Mouse (Mus musculus) liver, adult 2 months (tissue): ENCODE measurements around the gene Hdac11. TPM values are rescaled to one million over a fixed set of nuclear protein-coding genes. Genes with fewer than 3 reads are reported as not detected.
A peak's percentile ranks its signal among the peaks of the same experiment; 100 is the strongest.

Experiments
- DNase-seq: peaks from one replicate; pipeline ENCODE4 v3.0.0-alpha.2; 2011; ENCODE audit warnings: low read depth, low spot score; ENCODE audit errors: extremely low read depth
- H3K27ac ChIP-seq: fragments of 200-500 bp; replicated peaks from 2 replicates; pipeline ENCODE4 v1.5.1; 2012; ENCODE audit warnings: low read depth, mild to moderate bottlenecking, control low read depth, inconsistent platforms, low read length; ENCODE audit not compliant: insufficient read depth
- H3K27me3 ChIP-seq: fragments of 200-500 bp; 2 replicates; pipeline ENCODE4 v1.6.1; 2012; ENCODE audit warnings: mild to moderate bottlenecking, moderate library complexity, low read length, inconsistent platforms; ENCODE audit not compliant: control insufficient read depth, insufficient read depth
- H3K36me3 ChIP-seq: fragments of 200-500 bp; 2 replicates; pipeline ENCODE4 v1.6.1; 2012; ENCODE audit warnings: low read length, inconsistent platforms; ENCODE audit not compliant: control insufficient read depth, insufficient read depth
- H3K4me1 ChIP-seq: fragments of 200-500 bp; 2 replicates; pipeline ENCODE4 v1.6.1; 2011; ENCODE audit warnings: low read length; ENCODE audit not compliant: control insufficient read depth, insufficient read depth
- H3K4me3 ChIP-seq: fragments of 200-500 bp; 2 replicates; pipeline ENCODE4 v1.5.1; 2011; ENCODE audit warnings: low read depth, mild to moderate bottlenecking, control low read depth, low read length, moderate library complexity; ENCODE audit not compliant: insufficient read depth
- H3K79me2 ChIP-seq: fragments of 200-500 bp; 2 replicates; pipeline ENCODE4 v1.6.1; 2012; ENCODE audit warnings: inconsistent platforms, mild to moderate bottlenecking, low read length, moderate library complexity; ENCODE audit not compliant: control insufficient read depth, insufficient read depth
- H3K9ac ChIP-seq: fragments of 200-500 bp; 2 replicates; pipeline ENCODE4 v1.6.1; 2012; ENCODE audit warnings: low read depth, mild to moderate bottlenecking, control low read depth, inconsistent platforms, low read length
- CTCF ChIP-seq: fragments of 200-500 bp; IDR thresholded peaks from 2 replicates; pipeline ENCODE4 v1.5.1; 2011; ENCODE audit warnings: low read depth, low read length, control low read depth
- POLR2A ChIP-seq: fragments of 200-500 bp; IDR thresholded peaks from 2 replicates; pipeline ENCODE4 v1.6.1; 2011; ENCODE audit warnings: low read length, control low read depth; ENCODE audit not compliant: insufficient read depth; ENCODE audit errors: extremely low read depth
- WGBS: fragments of 180-500 bp; shearing (Covaris S2); methylation state at CpG from one replicate; pipeline ENCODE4 v1.1.7; 2018; 5-methylcytosine and 5-hydroxymethylcytosine counted together
- polyA plus RNA-seq: library from polyadenylated mRNA; depleted of rRNA; stranded (reverse); fragments of >200 nt; gene quantifications from 2 replicates; pipeline ENCODE4 v1.2.3, GENCODE M21; 2012; rRNA removed
- total RNA-seq: library from RNA; depleted of rRNA; stranded (reverse); fragments of >200 nt; gene quantifications from 2 replicates; pipeline ENCODE4 v1.2.3, GENCODE M21; 2014; rRNA removed

Hdac11 gene
- total and polyA plus RNA-seq, 2 experiments: 37.2 to 58.4 TPM

DNA sequence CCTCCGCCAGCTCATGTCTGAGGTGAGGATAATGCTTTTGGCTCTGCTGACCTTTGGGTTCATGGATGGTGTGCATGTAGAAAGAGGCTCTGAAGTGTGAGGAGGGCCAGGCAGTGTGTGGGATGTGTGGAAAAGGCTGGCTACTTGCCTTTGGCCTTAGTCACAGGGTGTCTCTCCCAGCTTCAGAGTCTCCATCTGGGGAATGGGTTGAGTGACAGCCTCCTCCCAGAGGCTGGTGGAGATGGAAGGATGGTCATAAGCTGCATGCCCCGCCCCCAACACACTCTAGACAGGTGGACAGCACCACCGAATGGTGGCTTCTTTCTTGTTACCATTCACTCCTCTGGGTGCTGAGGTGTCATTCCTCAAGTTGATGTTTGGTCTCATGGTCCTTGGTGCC lies 62.4 kb downstream of the Hdac11 start:
- Histone ChIP-seq H3K4me1 (no peaks in the 10 kb centered on the region), H3K27me3 (no peaks in the 10 kb centered on the region), H3K36me3 (no peaks in the 10 kb centered on the region), H3K4me3 (no peak overlapping the region), H3K9ac (no peak overlapping the region), H3K79me2 (no peaks in the 10 kb centered on the region), H3K27ac (no peak overlapping the region)
- TF ChIP-seq CTCF (no peak), POLR2A (no peak)
- 67% methylated on average over 3 of the region's 3 CpGs for WGBS
- DNase-seq: no peak

DNA sequence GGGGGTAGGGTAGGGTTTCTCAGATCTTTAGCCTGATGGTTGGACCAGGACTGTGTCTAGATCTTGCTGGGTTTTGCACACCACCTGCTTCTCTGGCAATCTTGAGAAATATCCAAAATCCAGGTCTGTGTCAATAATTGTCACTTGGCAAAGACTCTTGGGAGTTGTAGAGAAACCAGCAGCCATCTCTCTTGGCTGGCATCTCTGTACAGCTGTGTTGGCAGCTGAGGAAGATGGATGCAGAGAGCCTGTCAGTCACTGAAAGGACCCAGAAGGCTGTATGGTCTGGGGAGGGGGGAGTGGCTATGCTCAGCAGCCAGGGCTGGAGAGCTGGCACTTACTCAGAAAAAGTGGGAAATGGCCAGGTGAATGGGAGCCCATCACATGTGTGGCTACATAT lies 63.6 kb downstream of the Hdac11 start:
- no peaks in the 10 kb centered on the region for H3K27me3 ChIP-seq
- H3K9ac ChIP-seq: no peak overlapping the region
- H3K4me1 ChIP-seq: no peaks in the 10 kb centered on the region
- no peak overlapping the region for H3K27ac ChIP-seq
- no peaks in the 10 kb centered on the region for H3K79me2 ChIP-seq
- H3K4me3 ChIP-seq: no peak overlapping the region
- no peak for TF ChIP-seq POLR2A
- no peak for TF ChIP-seq CTCF
- no peaks in the 10 kb centered on the region for H3K36me3 ChIP-seq
- DNase-seq: peak; percentile 13

DNA sequence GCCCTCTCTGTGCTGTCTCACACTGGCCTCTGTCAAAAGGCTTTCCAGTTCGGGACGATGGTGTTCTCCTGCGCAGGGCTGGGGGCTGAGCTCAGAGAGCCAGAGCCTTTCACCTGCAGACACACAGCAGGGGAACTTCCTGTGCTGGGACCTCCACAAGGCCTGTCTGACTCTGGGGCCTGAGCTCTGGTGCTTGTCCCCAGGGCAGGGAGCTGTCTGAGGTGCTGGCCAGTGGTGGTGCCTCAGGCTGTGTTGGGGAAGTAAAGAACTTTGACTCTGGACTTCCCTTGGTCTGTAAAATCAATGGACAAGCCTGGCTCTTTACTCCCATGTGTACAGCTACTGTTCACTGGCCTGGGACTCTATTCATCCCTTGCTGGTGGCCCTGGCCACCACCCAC lies 64.6 kb downstream of the Hdac11 start:
- no peak overlapping the region for H3K9ac ChIP-seq
- DNase-seq: no peak
- no peak overlapping the region for H3K4me3 ChIP-seq
- no peaks in the 10 kb centered on the region for H3K27me3 ChIP-seq
- no peak for TF ChIP-seq CTCF
- TF ChIP-seq POLR2A: no peak
- 23% methylated on average over 3 of the region's 3 CpGs for WGBS
- H3K27ac ChIP-seq: no peak overlapping the region
- H3K4me1 ChIP-seq: no peaks in the 10 kb centered on the region
- H3K79me2 ChIP-seq: no peaks in the 10 kb centered on the region
- H3K36me3 ChIP-seq: no peaks in the 10 kb centered on the region

DNA sequence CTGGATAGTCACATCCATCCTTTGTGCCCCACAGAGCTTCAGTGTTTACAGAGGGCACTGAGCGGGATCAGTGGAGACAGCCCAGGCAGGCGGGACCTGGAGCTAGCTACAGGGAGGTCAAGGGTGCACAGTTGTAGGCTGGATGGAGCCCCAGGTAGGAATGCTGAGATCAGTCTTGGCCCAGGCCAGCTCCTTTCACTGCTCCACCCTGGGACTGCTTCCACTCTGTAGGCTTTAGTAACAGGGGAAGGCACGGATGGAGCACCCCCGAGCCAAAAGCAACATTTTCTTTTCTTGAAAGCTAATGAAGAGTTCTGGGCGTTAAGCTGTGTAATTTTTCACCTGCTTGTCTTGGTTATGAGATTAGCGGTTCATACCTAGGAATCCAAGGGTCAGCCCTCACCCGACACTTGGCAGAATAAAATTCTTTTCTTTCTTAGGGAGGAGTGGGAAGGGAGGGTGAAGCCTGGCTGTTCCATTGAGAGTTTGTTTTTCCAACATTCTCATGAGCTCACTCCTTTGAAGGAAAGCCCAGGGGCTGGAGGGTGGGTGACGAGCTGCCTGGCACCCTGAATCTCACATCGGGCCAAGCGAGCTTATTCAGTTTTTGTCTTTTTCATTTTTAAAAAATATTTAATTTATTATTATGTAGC lies 66.4 kb downstream of the Hdac11 start:
- Histone ChIP-seq H3K4me1 (no peaks in the 10 kb centered on the region), H3K27me3 (no peaks in the 10 kb centered on the region), H3K36me3 (no peaks in the 10 kb centered on the region), H3K4me3 (no peak overlapping the region), H3K9ac (no peak overlapping the region), H3K79me2 (no peaks in the 10 kb centered on the region), H3K27ac (no peak overlapping the region)
- no peak for DNase-seq
- TF ChIP-seq CTCF (no peak), POLR2A (no peak)
- 81% methylated on average over 10 of the region's 10 CpGs for WGBS

Other genes starting within 250 kb of the Hdac11 start
- 8.9 and 24.2 TPM in 2 replicates for gene Iqsec1, start 168.0 kb upstream of the Hdac11 start, total RNA-seq
- gene Iqsec1, start 168.0 kb upstream of the Hdac11 start, polyA plus RNA-seq: 61.2 and 69.3 TPM in 2 replicates
- 12.2 and 14.9 TPM in 2 replicates for gene Nup210, start 39.8 kb upstream of the Hdac11 start, total RNA-seq
- gene Nup210, start 39.8 kb upstream of the Hdac11 start, polyA plus RNA-seq: 13.8 and 18.3 TPM in 2 replicates
- gene Fbln2, start 55.8 kb downstream of the Hdac11 start, total RNA-seq: 1.4 and 2.3 TPM in 2 replicates
- gene Fbln2, start 55.8 kb downstream of the Hdac11 start, polyA plus RNA-seq: 3.4 and 3.5 TPM in 2 replicates